Comparison of ENCODE assay signal across 9 mouse cellular contexts in the genomic region with DNA sequence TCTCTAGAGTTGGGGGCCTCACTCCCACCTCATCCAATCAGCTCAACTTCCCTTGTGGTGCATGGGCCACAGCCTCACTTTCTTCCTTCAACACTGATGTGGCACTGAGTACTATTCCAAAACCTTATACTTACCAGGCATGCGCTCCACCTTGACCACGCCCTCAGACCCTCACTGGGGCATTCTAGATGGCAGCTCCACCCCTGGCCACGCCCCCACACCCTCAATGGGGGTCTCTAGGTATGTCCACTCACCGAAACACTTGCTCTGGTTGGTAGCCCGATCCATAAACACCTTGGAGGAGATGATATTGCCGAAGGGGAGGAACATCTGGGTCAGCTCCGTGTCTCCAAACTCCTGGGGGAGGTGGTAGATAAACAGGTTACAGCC. TPM values are rescaled to one million over a fixed set of nuclear protein-coding genes. Genes with fewer than 3 reads are reported as not detected.
DNase-seq lines count a peak whose midpoint lies in the region; ATAC-seq lines count a peak whose summit lies in the region.
"Had no signal": no experiment of that assay in that cellular context is flagged by ENCODE, and none has a peak within 500 bp of the region (broad histone marks: within the 10 kb centered on the region; RNA-seq: fewer than 3 reads in every experiment).

No protein-coding gene starts in this region.

- no peaks in the 10 kb centered on the region for H3K36me3 ChIP-seq in liver, embryonic 13.5 days
- peaks cover 46% of the 10 kb centered on the region for H3K36me3 ChIP-seq in hindbrain, embryonic 14.5 days (replicated peaks; ENCODE audit: control insufficient read depth, insufficient read depth)

- peak; percentile 32 for DNase-seq in kidney, postnatal 10 days
- no peak for DNase-seq in kidney, adult 9 months
- DNase-seq in thymus, postnatal 4 days, result peak; percentile 23
- DNase-seq in thymus, postnatal 25 days, result no peak
- no peak for DNase-seq in liver, embryonic 13.5 days
- DNase-seq in hindbrain, embryonic 14.5 days (ENCODE audit: low spot score), result no peak
- DNase-seq in embryo, embryonic 11 days, result no peak
- DNase-seq: kidney, adult 11 months had no signal

- H3K27ac ChIP-seq in liver, embryonic 13.5 days, result no peak overlapping the region
- H3K27ac ChIP-seq in hindbrain, embryonic 14.5 days, result no peak overlapping the region
- H3K27ac ChIP-seq: midbrain, embryonic 15.5 days had no signal

- 30% methylated on average over 7 of the region's 7 CpGs for WGBS in liver, embryonic 13.5 days (ENCODE audit: insufficient replicate concordance)
- WGBS in hindbrain, embryonic 14.5 days, result 40% methylated on average over 7 of the region's 7 CpGs

- H3K4me3 ChIP-seq in liver, embryonic 13.5 days (replicated peaks), result no peak overlapping the region
- no peak overlapping the region for H3K4me3 ChIP-seq in hindbrain, embryonic 14.5 days (replicated peaks; ENCODE audit: low read length)
- H3K4me3 ChIP-seq: midbrain, embryonic 15.5 days had no signal

- no peak for ATAC-seq in liver, embryonic 13.5 days (ENCODE audit: low read depth)
- no peak for ATAC-seq in hindbrain, embryonic 14.5 days (ENCODE audit: low FRiP score)
- ATAC-seq: midbrain, embryonic 15.5 days had no signal

- peaks cover 32% of the 10 kb centered on the region for H3K4me1 ChIP-seq in liver, embryonic 13.5 days (replicated peaks)
- H3K4me1 ChIP-seq in hindbrain, embryonic 14.5 days (replicated peaks; ENCODE audit: control insufficient read depth, insufficient read depth, low read length), result peaks cover 8% of the 10 kb centered on the region; the same call in 1 of the 2 replicates

- H3K27me3 ChIP-seq in liver, embryonic 13.5 days, result peaks cover 100% of the 10 kb centered on the region
- peaks cover 58% of the 10 kb centered on the region for H3K27me3 ChIP-seq in hindbrain, embryonic 14.5 days (ENCODE audit: control insufficient read depth, insufficient read depth, low read length)

- H3K4me2 ChIP-seq in liver, embryonic 13.5 days, result 0 out of 2 replicates have a peak overlapping the region, but pooled peaks have one; percentile 8
- H3K4me2 ChIP-seq in hindbrain, embryonic 14.5 days (replicated peaks), result no peak overlapping the region
- H3K4me2 ChIP-seq: midbrain, embryonic 15.5 days had no signal

- H3K9me3 ChIP-seq in liver, embryonic 13.5 days (replicated peaks), result no peaks in the 10 kb centered on the region
- H3K9me3 ChIP-seq in hindbrain, embryonic 14.5 days (ENCODE audit: control insufficient read depth, low read length), result no peaks in the 10 kb centered on the region
- H3K9me3 ChIP-seq: midbrain, embryonic 15.5 days had no signal

- no peak overlapping the region for H3K9ac ChIP-seq in liver, embryonic 13.5 days
- no peak overlapping the region for H3K9ac ChIP-seq in hindbrain, embryonic 14.5 days
- H3K9ac ChIP-seq: midbrain, embryonic 15.5 days had no signal

RNA-seq across cellular contexts. Expression of a gene that starts 7.0 kb away (rescaled TPM):
- polyA plus RNA-seq in liver, embryonic 13.5 days (2015; fragmentation: Nextera tagmentation; extraction: Ambion mirVana), result 9.8 and 9.9 TPM in 2 replicates
- 17.3 and 25.8 TPM in 2 replicates for polyA plus RNA-seq in hindbrain, embryonic 14.5 days (2014; fragmentation: Nextera tagmentation; extraction: Ambion mirVana)

RNA-seq across cellular contexts. Expression of a gene that starts 20.1 kb away (rescaled TPM):
- polyA plus RNA-seq in liver, embryonic 13.5 days (2015; fragmentation: Nextera tagmentation; extraction: Ambion mirVana), result 0.13 and 0.15 TPM in 2 replicates
- polyA plus RNA-seq in hindbrain, embryonic 14.5 days (2014; fragmentation: Nextera tagmentation; extraction: Ambion mirVana), result 46.6 and 55.9 TPM in 2 replicates

RNA-seq across cellular contexts. Expression of a gene that starts 33.8 kb away (rescaled TPM):
- 41.5 TPM in 2 replicates for polyA plus RNA-seq in liver, embryonic 13.5 days (2015; fragmentation: Nextera tagmentation; extraction: Ambion mirVana)
- 53.8 and 59.0 TPM in 2 replicates for polyA plus RNA-seq in hindbrain, embryonic 14.5 days (2014; fragmentation: Nextera tagmentation; extraction: Ambion mirVana)

RNA-seq across cellular contexts. Expression of a gene that starts 37.5 kb away (rescaled TPM):
- 2.3 and 2.4 TPM in 2 replicates for polyA plus RNA-seq in liver, embryonic 13.5 days (2015; fragmentation: Nextera tagmentation; extraction: Ambion mirVana)
- polyA plus RNA-seq in hindbrain, embryonic 14.5 days (2014; fragmentation: Nextera tagmentation; extraction: Ambion mirVana), result 0.70 and 0.81 TPM in 2 replicates

Comparison
In these comparisons a context has a peak if more than half of its experiments do, and no peak if none do; other contexts are left out.
1. DNase-seq: peak in kidney, postnatal 10 days (single experiment) and thymus, postnatal 4 days (single experiment); none in kidney, adult 9 months (single experiment), thymus, postnatal 25 days (single experiment), liver, embryonic 13.5 days (single experiment), hindbrain, embryonic 14.5 days (single experiment) and embryo, embryonic 11 days (single experiment).
2. RNA of a gene that starts 20.1 kb away (polyA plus RNA-seq): 46.6 to 55.9 TPM in hindbrain, embryonic 14.5 days; 0.13 to 0.15 TPM in liver, embryonic 13.5 days; every median in the first group is over 10 times any median in the second.